Mouse (Mus musculus) adipocyte (in vitro differentiated cells): ENCODE measurements at regions not wholly inside any gene's neighbourhood (a gene's known extent, or its start where the extent isn't known, plus 50 kb on each side); places are given as distances from the start of the nearest gene placed in this dataset.

Experiments
- DNase-seq: peaks from one replicate; pipeline ENCODE4 v3.0.0-alpha.2; 2016; ENCODE audit warnings: low spot score

GRCm38 (mm10) chr8:9048116-9048515 is 357.8 kb upstream of the Arglu1 start:
- no peak for DNase-seq

DNA sequence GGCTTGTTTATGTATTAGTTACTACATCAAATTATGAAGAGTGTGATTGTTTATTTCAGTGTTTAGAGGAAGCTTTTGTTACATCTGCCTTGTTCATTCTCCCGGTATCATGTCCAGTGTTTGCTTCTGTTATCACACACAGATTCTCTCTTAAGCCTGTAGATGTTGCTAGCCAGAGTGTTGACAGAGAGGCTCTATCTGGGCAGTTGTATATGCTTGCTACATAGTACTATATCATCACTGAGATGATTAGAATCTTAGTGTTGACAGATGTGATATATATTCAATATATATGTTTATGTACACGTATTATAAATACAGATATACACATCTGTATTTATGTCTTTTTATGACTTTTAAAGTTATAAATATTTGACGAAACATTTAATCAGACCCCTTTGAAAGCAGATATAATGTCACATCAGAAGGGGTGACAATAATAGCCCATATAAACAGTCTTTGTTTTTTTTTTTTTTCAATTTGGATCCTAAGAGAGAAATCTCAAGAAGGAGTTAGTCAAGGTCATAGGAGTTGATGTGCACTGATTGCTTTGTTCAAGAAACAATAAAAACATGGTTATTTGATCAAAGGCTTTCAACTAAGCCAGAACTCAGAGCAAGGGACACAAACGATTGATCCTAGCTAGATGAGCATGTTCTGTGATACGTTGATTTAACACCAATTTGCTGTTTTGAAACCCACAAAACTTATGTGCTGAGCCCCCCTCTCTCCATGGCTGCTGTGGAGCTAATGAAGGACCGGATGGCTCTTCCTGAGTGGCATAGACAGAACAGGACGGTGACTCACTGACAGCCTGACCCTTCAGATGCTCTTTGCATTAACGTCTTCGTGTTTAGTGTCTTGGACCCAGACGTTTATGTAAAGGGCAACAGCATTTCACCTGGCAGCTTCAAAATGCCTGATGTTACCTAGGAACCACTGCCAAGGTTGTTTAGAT is 352.8 kb upstream of the Arglu1 start:
- DNase-seq = no peak

GRCm38 (mm10) chr8:9029156-9029555 is 338.8 kb upstream of the Arglu1 start:
- no peak for DNase-seq

GRCm38 (mm10) chr8:9027672-9028071 is 337.4 kb upstream of the Arglu1 start:
- DNase-seq = no peak

GRCm38 (mm10) chr8:9025872-9026271 is 335.6 kb upstream of the Arglu1 start:
- DNase-seq = no peak

DNA sequence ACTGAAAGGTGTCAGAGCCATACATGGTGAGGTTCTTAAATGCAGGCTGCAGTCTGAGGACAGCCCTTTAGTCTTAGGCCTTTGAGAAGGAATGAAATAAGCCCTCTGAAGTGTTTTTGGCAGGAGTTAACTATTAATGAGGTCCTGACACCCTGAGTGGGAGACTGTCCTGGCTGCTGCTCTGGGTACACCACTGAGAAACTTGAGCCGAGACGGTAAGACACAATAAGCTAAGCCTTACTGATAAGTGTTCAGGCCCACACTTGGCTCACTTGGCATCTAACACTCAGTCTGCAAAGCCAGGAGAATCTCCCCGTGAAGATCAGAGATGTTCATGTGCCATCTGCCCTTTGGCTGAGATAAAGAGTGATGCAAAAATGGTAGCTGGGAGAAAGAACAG is 335.1 kb upstream of the Arglu1 start:
- no peak for DNase-seq

- DNase-seq = no peak
Measured at GRCm38 (mm10) chr8:9020744-9021143, 330.4 kb upstream of the Arglu1 start.

DNA sequence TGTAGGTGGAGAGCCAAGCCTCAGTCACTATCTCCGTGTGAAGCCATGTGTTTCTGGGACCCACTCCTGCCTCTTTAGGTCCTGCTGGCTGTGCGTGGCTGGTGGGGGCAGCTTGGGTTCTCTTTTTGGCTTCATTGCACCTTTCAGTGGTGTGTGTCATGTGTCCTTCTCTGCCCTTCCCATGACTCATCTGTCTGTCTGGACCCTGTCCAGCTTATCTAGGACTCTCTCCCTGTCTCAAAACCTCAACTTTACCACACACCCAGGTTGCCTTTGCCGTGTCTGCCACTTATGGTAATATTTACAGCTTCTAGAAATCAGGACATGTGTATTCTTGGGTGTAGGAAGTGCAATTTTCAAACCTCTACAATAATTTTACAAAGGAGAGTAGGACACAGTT is 329.9 kb upstream of the Arglu1 start:
- no peak for DNase-seq

- no peak for DNase-seq
Measured at GRCm38 (mm10) chr8:9011785-9012510, 321.6 kb upstream of the Arglu1 start.

DNA sequence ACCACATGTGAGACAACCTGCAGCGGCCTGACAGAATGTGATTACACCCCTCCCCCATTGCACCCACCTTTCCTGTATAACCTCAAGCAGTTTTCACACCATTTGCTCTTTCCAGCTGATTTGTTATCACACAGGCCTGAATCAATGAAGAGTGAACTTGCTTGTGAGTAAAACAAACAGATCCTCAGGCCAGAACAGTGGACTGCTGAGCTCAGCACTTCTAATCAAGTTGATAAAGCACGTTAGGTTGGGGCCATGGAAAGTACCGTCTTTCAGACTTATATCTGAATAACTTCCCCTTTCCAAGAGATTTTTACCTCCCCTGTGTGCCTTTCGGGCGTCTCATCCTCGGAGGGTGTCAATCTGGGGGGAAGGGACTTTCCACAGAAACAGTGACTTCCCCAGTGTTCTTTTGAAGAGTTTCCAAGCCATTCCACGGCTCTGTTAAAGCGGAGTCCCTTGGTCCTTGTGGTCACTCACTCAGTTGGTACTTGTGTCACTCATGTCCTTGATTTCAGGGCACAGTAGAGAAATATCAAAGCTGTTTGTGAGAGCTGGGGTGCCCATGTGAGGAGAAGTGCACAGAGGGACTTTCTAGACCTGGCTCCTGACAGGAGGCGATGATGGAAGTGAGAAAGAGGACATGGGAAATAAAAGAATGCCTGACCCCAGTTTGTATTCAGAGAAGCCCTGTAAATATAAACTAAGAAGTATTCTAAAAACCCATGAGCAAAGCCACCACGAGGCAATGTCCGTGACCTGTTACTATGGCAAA is 317.9 kb upstream of the Arglu1 start:
- no peak for DNase-seq

DNA sequence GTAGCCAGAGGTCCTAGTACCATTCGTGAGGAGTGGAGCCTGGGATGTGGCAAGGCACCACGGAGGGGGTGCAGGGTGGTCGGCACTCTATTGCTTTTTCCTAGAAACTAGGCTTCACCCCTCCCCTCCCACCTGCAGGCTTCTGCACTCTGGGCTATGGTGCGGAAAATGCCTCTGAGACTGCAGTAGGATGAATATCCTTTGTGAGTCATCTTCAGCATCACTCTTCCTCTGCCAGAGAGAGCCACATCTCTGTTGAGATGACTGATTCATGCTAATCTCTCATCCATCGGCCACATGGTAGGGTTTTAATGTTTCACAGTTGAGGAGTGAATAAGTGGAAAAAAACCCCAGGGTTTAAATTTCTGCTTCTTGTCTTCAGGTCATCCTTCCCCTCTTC is 309.6 kb upstream of the Arglu1 start:
- no peak for DNase-seq

GRCm38 (mm10) chr8:8997621-8998020 is 307.3 kb upstream of the Arglu1 start:
- no peak for DNase-seq

GRCm38 (mm10) chr8:8994596-8995189 is 304.4 kb upstream of the Arglu1 start:
- no peak for DNase-seq

DNA sequence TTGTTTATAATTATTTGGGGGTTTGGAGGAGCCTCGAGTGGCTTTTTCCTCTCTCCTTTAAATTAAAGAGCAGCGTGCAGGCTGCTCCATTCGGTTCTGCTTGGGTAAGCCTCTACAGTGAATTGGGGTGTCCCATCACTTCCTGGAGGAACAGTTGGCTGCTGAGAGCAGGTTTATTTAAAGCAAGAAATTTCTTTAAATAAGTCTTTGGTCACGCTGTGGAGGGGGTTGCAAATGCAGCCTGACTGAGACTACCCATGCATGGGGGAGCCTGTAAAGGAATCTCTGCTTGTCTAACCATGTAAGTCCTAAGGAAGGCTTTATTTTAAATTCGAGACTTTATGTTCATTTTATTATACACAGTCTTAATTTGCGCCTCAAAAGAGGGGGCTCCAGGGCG is 303.7 kb upstream of the Arglu1 start:
- DNase-seq = no peak

- DNase-seq = peak; percentile 88
Measured at GRCm38 (mm10) chr8:8992461-8993032, 302.2 kb upstream of the Arglu1 start.

DNA sequence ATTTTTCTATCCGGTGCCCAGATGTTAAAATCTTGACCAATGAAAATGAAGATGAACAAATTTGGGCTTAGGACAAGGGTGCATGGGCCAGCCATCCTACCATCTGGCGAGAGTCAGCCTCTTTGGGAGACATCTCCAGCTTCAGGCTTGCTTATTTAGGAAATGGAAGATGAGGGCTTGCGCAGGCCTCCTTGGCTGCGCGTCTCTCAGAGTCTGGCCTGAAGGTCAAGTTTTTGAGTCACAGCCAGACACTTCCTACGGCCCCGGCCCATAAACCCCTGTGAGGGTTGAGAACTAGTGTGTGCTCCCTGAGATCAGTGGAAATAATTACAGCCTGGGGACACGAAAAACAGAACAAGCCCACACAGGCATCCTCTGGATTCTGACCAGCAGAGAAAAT is 300.7 kb upstream of the Arglu1 start:
- no peak for DNase-seq

DNA sequence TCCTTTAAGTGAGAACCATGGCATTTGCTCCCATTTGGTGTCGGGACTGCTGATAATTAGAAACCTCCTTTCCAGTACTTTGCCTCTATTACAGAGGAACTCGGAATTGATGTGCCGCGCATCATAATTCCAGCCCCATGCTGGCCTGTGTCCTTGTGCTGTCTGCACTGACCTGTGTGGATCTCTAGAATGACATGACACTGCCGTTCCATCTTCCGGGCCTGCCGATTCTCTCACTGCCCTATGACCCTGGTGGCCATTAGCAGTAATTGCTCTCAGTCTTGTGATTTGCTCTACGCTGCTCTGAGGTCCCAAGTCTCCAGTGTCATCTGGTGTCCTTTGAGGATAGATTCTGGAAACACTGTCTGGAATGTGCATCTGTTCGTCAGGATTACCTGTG is 295.7 kb upstream of the Arglu1 start:
- no peak for DNase-seq

DNA sequence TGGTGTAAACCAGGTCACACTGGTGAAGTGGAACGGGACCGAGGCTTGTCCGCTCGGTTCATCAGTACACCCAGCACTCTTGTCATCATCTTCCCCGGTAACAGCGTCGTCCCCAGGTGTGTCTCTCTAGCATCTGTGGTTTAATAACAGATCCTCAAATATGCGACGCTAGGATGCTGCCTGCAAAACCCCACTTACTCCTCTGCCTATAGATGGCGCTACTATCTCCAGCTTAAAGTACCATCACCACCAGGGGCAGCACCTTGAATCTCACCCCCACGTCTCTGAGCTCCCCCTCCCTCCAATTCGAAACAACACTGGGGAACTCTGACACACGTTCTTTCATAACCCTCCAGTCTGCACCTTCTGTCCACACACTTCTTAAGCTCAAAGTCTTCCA is 295.1 kb upstream of the Arglu1 start:
- no peak for DNase-seq

DNA sequence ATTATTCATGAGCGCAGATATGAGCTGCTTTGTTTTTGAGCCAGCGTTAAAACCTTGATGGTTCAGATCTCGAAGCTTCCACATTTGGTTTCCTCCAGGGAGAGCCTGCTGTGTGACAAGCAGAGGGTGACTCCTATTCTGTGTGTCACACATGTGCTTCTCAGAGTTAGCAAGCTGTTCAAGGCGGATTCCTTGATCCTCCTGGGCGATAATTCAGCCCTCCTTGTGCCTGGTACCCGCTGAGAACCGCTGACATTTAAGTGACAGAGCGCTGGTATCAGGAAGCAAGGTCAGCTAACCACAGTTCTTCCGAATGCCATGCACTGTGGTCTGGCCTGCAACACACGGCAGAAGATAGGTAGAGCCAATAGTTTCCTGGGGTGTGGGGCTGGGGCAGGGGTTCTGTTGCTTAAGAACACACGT is 294.5 kb upstream of the Arglu1 start:
- DNase-seq = no peak

DNA sequence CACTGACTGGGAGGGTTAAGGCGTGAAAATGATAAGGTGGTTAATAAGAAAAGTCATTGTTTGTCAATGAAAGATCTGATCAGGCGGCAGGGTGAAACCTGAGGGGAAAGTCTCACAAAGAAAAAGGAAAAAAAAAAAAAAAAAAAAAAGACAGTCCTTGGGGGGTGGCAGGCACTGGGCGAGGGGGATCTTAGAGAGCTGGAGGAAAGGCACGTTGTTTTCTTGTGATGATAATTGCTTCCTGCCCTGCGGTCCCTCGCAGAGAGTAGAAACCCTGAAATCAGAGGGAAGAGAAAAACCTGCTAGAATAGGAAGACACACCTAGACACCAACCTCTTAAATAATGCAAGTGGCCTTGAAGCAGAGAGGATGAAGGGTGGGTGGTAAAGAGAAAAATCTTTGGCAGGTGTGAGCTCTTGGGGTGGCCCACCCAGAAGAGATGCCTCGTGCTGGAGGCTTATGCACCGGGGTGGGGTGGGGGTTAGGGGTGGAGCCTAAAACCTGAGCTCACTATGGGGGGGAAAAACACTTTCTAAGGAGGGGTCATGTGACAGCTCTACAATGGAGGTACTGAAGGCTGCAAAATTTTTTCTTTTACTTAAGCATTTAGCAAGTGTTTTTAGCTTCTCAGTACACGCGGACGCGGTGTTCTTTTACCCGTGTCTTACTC is 294.0 kb upstream of the Arglu1 start:
- DNase-seq = no peak

GRCm38 (mm10) chr8:8983133-8983661 is 292.9 kb upstream of the Arglu1 start:
- no peak for DNase-seq
